Mouse (Mus musculus) midbrain, embryonic 10.5 days (tissue): ENCODE results near the gene Ptdss2. TPM values are rescaled to one million over a fixed set of nuclear protein-coding genes. Genes with fewer than 3 reads are reported as not detected.

Experiments used
- DNase-seq: peaks from one replicate; pipeline ENCODE4 v3.0.0-alpha.2; 2017; ENCODE audit warnings: low spot score
- H3K27ac ChIP-seq: fragments of 300-500 bp; sonication (generic); replicated peaks from 2 replicates; pipeline ENCODE4 v1.5.1; 2016; ENCODE audit warnings: mild to moderate bottlenecking
- H3K27me3 ChIP-seq: fragments of 300-500 bp; sonication (generic); 2 replicates; pipeline ENCODE4 v1.6.1; 2016; ENCODE audit warnings: low read depth, mild to moderate bottlenecking; ENCODE audit not compliant: poor library complexity, severe bottlenecking
- H3K36me3 ChIP-seq: fragments of 300-500 bp; sonication (generic); 2 replicates; pipeline ENCODE4 v1.6.1; 2016; ENCODE audit warnings: mild to moderate bottlenecking, moderate library complexity
- H3K4me1 ChIP-seq: fragments of 300-500 bp; sonication (generic); 2 replicates; pipeline ENCODE4 v1.6.1; 2016
- H3K4me3 ChIP-seq: fragments of 300-500 bp; sonication (generic); 2 replicates; pipeline ENCODE4 v1.5.1; 2016; ENCODE audit warnings: mild to moderate bottlenecking, moderate library complexity
- H3K9me3 ChIP-seq: fragments of 300-500 bp; sonication (generic); replicated peaks from 2 replicates; pipeline ENCODE4 v1.6.1; 2016; ENCODE audit warnings: mild to moderate bottlenecking
- WGBS: fragments of 180-500 bp; shearing (Covaris S2); methylation state at CpG from one replicate; pipeline ENCODE4 v1.1.7; 2016; 5-methylcytosine and 5-hydroxymethylcytosine counted together
- polyA plus RNA-seq: library from polyadenylated mRNA; unstranded; fragments of >200 nt; fragmentation: Nextera tagmentation; extraction: Ambion mirVana; gene quantifications from 2 replicates; pipeline ENCODE4 v1.2.1, GENCODE M21; 2016

Ptdss2 gene
- polyA plus RNA-seq, 1 experiment from 2014 or later = 94.7 TPM

- Histone ChIP-seq H3K27ac (peak overlapping the region; percentile 94), H3K4me3 (peak overlapping the region; percentile 87), H3K36me3 (peaks cover 49% of the 10 kb centered on the region), H3K4me1 (peaks cover 42% of the 10 kb centered on the region), H3K9me3 (no peaks in the 10 kb centered on the region), H3K27me3 (no peaks in the 10 kb centered on the region)
- WGBS = 31% methylated on average over 12 of the region's 12 CpGs
- DNase-seq = no peak
These were observed 70.7 kb downstream of the Ptdss2 start for GRCm38 (mm10) chr7:141192776-141193347.

- H3K27me3 ChIP-seq = no peaks in the 10 kb centered on the region
- H3K4me3 ChIP-seq = peak overlapping the region; percentile 87
- no peak for DNase-seq
- peaks cover 49% of the 10 kb centered on the region for H3K36me3 ChIP-seq
- H3K4me1 ChIP-seq = peaks cover 42% of the 10 kb centered on the region
- H3K27ac ChIP-seq = peak overlapping the region; percentile 94
- H3K9me3 ChIP-seq = no peaks in the 10 kb centered on the region
- WGBS = under 1% methylated on average over 43 of the region's 43 CpGs
These were observed 71.2 kb downstream of the Ptdss2 start for GRCm38 (mm10) chr7:141193348-141193856.

- H3K27me3 ChIP-seq = no peaks in the 10 kb centered on the region
- peaks cover 44% of the 10 kb centered on the region for H3K36me3 ChIP-seq
- peak within 1 kb of the TSS; percentile 87 for H3K4me3 ChIP-seq
- H3K4me1 ChIP-seq = peaks cover 42% of the 10 kb centered on the region
- peak within 1 kb of the TSS; percentile 94 for H3K27ac ChIP-seq
- WGBS = under 1% methylated on average over 39 of the region's 39 CpGs
- peak; percentile 98 for DNase-seq
- H3K9me3 ChIP-seq = no peaks in the 10 kb centered on the region
These were observed 71.8 kb downstream of the Ptdss2 start, which contains the start of the genes Hras and Lrrc56 for GRCm38 (mm10) chr7:141193948-141194347. Gene Hras, minus strand, starts transcription at chr7:141194005. Gene Lrrc56, plus strand, starts transcription at chr7:141194157.

- Histone ChIP-seq H3K36me3 (peaks cover 39% of the 10 kb centered on the region), H3K4me1 (peaks cover 42% of the 10 kb centered on the region), H3K27ac (peak overlapping the region; percentile 94), H3K4me3 (peak overlapping the region; percentile 87), H3K9me3 (no peaks in the 10 kb centered on the region), H3K27me3 (no peaks in the 10 kb centered on the region)
- WGBS = under 1% methylated on average over 23 of the region's 23 CpGs
- DNase-seq = no peak
These were observed 72.2 kb downstream of the Ptdss2 start for GRCm38 (mm10) chr7:141194409-141194808.

GRCm38 (mm10) chr7:141194830-141195229 lies 72.6 kb downstream of the Ptdss2 start:
- WGBS = 1% methylated on average over 28 of the region's 28 CpGs
- Histone ChIP-seq H3K36me3 (peaks cover 37% of the 10 kb centered on the region), H3K4me1 (peaks cover 42% of the 10 kb centered on the region), H3K27me3 (no peaks in the 10 kb centered on the region), H3K9me3 (no peaks in the 10 kb centered on the region), H3K27ac (peak overlapping the region; percentile 94), H3K4me3 (peak overlapping the region; percentile 87)
- DNase-seq = peak; percentile 97

GRCm38 (mm10) chr7:141195754-141196153 lies 73.6 kb downstream of the Ptdss2 start:
- H3K27ac ChIP-seq = no peak overlapping the region; the same call in 1 of the 2 replicates
- peaks cover 42% of the 10 kb centered on the region for H3K4me1 ChIP-seq
- H3K36me3 ChIP-seq = peaks cover 29% of the 10 kb centered on the region
- WGBS = 94% methylated on average over 2 of the region's 2 CpGs
- H3K9me3 ChIP-seq = no peaks in the 10 kb centered on the region
- H3K4me3 ChIP-seq = peak overlapping the region; percentile 87
- no peaks in the 10 kb centered on the region for H3K27me3 ChIP-seq
- DNase-seq = no peak

GRCm38 (mm10) chr7:141196619-141197282 lies 74.6 kb downstream of the Ptdss2 start:
- WGBS = 95% methylated on average over 8 of the region's 8 CpGs
- no peak overlapping the region for H3K27ac ChIP-seq
- peaks cover 39% of the 10 kb centered on the region for H3K4me1 ChIP-seq
- H3K4me3 ChIP-seq = no peak overlapping the region
- no peaks in the 10 kb centered on the region for H3K27me3 ChIP-seq
- peaks cover 19% of the 10 kb centered on the region for H3K36me3 ChIP-seq
- DNase-seq = no peak
- H3K9me3 ChIP-seq = no peaks in the 10 kb centered on the region

GRCm38 (mm10) chr7:141198121-141198520 lies 75.9 kb downstream of the Ptdss2 start:
- Histone ChIP-seq H3K36me3 (peaks cover 11% of the 10 kb centered on the region; the same call in 1 of the 2 replicates), H3K9me3 (no peaks in the 10 kb centered on the region), H3K27me3 (no peaks in the 10 kb centered on the region), H3K4me1 (peaks cover 26% of the 10 kb centered on the region), H3K27ac (no peak overlapping the region), H3K4me3 (no peak overlapping the region)
- WGBS = 94% methylated on average over 4 of the region's 4 CpGs
- DNase-seq = no peak

GRCm38 (mm10) chr7:141204546-141204945 lies 82.4 kb downstream of the Ptdss2 start:
- H3K27me3 ChIP-seq = no peaks in the 10 kb centered on the region
- H3K4me3 ChIP-seq = no peak overlapping the region
- no peaks in the 10 kb centered on the region for H3K9me3 ChIP-seq
- no peaks in the 10 kb centered on the region for H3K4me1 ChIP-seq
- no peak overlapping the region for H3K27ac ChIP-seq
- 0 out of 2 replicates have a peak, but pooled peaks cover 3% of the 10 kb centered on the region for H3K36me3 ChIP-seq
- 81% methylated on average over 3 of the region's 3 CpGs for WGBS
- no peak for DNase-seq

GRCm38 (mm10) chr7:141205504-141205903 lies 83.3 kb downstream of the Ptdss2 start:
- H3K27me3 ChIP-seq = no peaks in the 10 kb centered on the region
- H3K36me3 ChIP-seq = no peaks in the 10 kb centered on the region
- H3K4me1 ChIP-seq = 0 out of 2 replicates have a peak, but pooled peaks cover 2% of the 10 kb centered on the region
- no peak overlapping the region for H3K4me3 ChIP-seq
- no peaks in the 10 kb centered on the region for H3K9me3 ChIP-seq
- no peak overlapping the region for H3K27ac ChIP-seq
- 92% methylated on average over 5 of the region's 5 CpGs for WGBS
- no peak for DNase-seq

- no peak for DNase-seq
- Histone ChIP-seq H3K27me3 (no peaks in the 10 kb centered on the region), H3K9me3 (no peaks in the 10 kb centered on the region), H3K36me3 (no peaks in the 10 kb centered on the region), H3K4me3 (no peak overlapping the region), H3K27ac (no peak overlapping the region), H3K4me1 (peaks cover 10% of the 10 kb centered on the region; the same call in 1 of the 2 replicates)
- WGBS = 91% methylated on average over 18 of the region's 18 CpGs
These were observed 84.2 kb downstream of the Ptdss2 start for GRCm38 (mm10) chr7:141206182-141206937.
